Mouse (Mus musculus) B cell, adult 67 days (primary cell): ENCODE measurements around the gene Ttc26. TPM values are rescaled to one million over a fixed set of nuclear protein-coding genes. Genes with fewer than 3 reads are reported as not detected.

Source experiments
- total RNA-seq, 2 experiments: library from RNA; stranded (reverse); gene quantifications; 4 replicates each; pipeline ENCODE4 v1.2.4; 2023

The Ttc26 gene
- total RNA-seq = under 1 TPM; 0.12 TPM

GRCm38 (mm10) chr6:38381129-38381771 lies at the start of gene Ttc26:
TSS of gene Ttc26 (plus strand) at chr6:38381469.

GRCm38 (mm10) chr6:38353811-38354722 lies 27.2 kb upstream of the Ttc26 start, which contains the start of gene Zc3hav1:
TSS of gene Zc3hav1 (minus strand) at chr6:38354603.

DNA sequence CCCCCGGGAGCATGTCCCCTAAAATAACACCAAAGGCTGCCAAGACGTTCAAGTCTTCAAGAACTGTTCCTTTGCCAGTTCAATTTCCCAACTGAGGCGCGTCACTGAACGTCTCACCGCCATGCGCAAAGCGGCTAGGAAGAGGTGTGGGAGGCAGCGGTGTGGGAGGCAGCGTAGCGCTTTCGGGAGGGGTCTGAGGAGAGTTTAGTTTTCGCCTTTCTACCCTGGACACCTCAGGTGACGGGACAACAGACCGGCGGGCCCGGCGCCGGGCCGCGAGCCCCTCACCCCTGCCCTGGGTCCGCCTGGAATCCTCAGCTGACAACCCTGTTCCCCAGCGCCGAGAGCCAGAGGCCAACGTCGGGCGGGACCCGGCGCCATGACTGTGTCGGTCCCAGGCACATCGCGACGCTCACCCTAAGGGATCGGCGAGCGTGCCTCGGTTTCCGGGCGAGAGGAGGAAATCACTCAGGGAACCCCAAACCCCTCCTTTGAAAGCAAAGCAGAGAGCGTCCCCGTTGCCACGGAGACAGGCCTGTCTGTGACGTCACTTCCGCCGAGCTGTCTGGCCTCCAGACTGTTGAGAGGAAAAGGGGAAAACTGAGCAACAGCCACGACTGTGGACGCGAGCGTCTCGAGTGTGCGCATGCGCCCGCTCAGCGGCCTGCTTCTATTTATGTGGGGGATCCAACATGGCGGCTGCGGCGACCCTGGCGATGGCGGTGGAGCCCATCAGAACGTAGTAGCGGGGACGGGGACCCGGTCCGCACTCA lies 52.2 kb downstream of the Ttc26 start, which contains the start of gene Ubn2:
Ubn2 (plus strand) TSS at position 690 of the 773 bp plus-strand sequence.

Other genes with a start within 250 kb of the Ttc26 start
- under 1 TPM; 0.09 to 0.23 TPM for gene D630045J12Rik, start 127.5 kb upstream of the Ttc26 start, total RNA-seq
- 1 to 10 TPM; 2.3 to 2.6 TPM for gene Zc3hav1l, start 82.2 kb upstream of the Ttc26 start, total RNA-seq
- 100 to 1,000 TPM; 168 to 169 TPM for gene Zc3hav1, start 26.9 kb upstream of the Ttc26 start, total RNA-seq
- 10 to 100 TPM; 57.1 to 65.1 TPM for gene Ubn2, start 52.5 kb downstream of the Ttc26 start, total RNA-seq
- gene Fmc1, start 152.0 kb downstream of the Ttc26 start, total RNA-seq = 10 to 100 TPM; 23.9 to 30.1 TPM
- gene Luc7l2, start 169.9 kb downstream of the Ttc26 start, total RNA-seq = 100 to 1,000 TPM; 443 to 460 TPM